In the genomic region with DNA sequence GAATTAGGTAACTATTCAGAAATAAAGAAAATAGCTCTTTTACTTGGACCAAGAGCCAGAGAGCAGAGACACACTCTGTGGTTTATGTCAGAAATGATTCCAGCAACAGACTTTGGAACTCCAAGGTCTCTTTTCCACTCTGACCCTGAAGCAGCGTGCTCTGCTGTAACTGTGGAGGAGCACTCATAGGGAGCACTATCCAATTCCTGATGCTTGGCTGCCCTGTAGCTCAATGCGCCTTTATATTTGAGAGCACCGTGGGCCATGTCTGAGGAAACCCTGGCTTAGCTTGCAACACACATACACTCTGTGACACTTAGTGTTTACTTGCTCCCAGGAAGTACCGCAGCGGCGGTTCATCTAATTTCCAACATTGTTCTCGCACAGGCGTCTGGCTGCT, we compare ENCODE assay signal across 16 mouse cellular contexts.
DNase-seq lines count a peak whose midpoint lies in the region; ATAC-seq and TF ChIP-seq lines count a peak whose summit lies in the region.
"Had no signal": no experiment of that assay in that cellular context is flagged by ENCODE, and none has a peak within 500 bp of the region (broad histone marks: within the 10 kb centered on the region; RNA-seq: fewer than 3 reads in every experiment).

No protein-coding gene starts in this region.

- peak; percentile 39; the same call in 1 of the 2 replicates for ATAC-seq in lung, embryonic 14.5 days (ENCODE audit: insufficient read depth)
- ATAC-seq in hindbrain, embryonic 12.5 days (ENCODE audit: low FRiP score): no peak
- ATAC-seq: forebrain, embryonic 13.5 days had no signal

- no peak for TF ChIP-seq EP300 in heart, adult 2 months (IDR thresholded peaks at IDR 0.05; ENCODE audit: insufficient read depth, low read depth, low read length)

- H3K27me3 ChIP-seq in heart, adult 2 months (ENCODE audit: control insufficient read depth, insufficient read depth, low read length): no peaks in the 10 kb centered on the region
- no peaks in the 10 kb centered on the region for H3K27me3 ChIP-seq in lung, embryonic 14.5 days (ENCODE audit: insufficient read depth, low read length)
- H3K27me3 ChIP-seq in hindbrain, embryonic 12.5 days: no peaks in the 10 kb centered on the region
- H3K27me3 ChIP-seq: forebrain, embryonic 13.5 days; liver, embryonic 15.5 days; neural tube, embryonic 12.5 days; stomach, embryonic 15.5 days had no signal

- H3K79me2 ChIP-seq in heart, adult 2 months (replicated peaks; ENCODE audit: control insufficient read depth, insufficient read depth, low read length): no peaks in the 10 kb centered on the region

- peak overlapping the region; percentile 87 for H3K27ac ChIP-seq in heart, adult 2 months
- H3K27ac ChIP-seq in lung, embryonic 14.5 days (ENCODE audit: low read depth): no peak overlapping the region
- no peak overlapping the region for H3K27ac ChIP-seq in hindbrain, embryonic 12.5 days
- H3K27ac ChIP-seq: embryonic facial prominence, embryonic 10.5 days; forebrain, embryonic 13.5 days; liver, embryonic 15.5 days; neural tube, embryonic 12.5 days; stomach, embryonic 15.5 days had no signal

- no peaks in the 10 kb centered on the region for H3K9me3 ChIP-seq in lung, embryonic 14.5 days (ENCODE audit: low read depth, low read length)
- no peaks in the 10 kb centered on the region for H3K9me3 ChIP-seq in hindbrain, embryonic 12.5 days (replicated peaks)
- H3K9me3 ChIP-seq: embryonic facial prominence, embryonic 10.5 days; forebrain, embryonic 13.5 days; liver, embryonic 15.5 days; neural tube, embryonic 12.5 days; stomach, embryonic 15.5 days had no signal

- TF ChIP-seq CTCF in heart, adult 2 months (IDR thresholded peaks at IDR 0.05): no peak
- no peak for TF ChIP-seq CTCF in lung, embryonic 14.5 days (IDR thresholded peaks at IDR 0.05; ENCODE audit: low read depth)
- TF ChIP-seq CTCF in brain, embryonic 14.5 days (IDR thresholded peaks at IDR 0.05; ENCODE audit: borderline replicate concordance, extremely low read depth, insufficient read depth, insufficient read length): no peak

- H3K4me1 ChIP-seq in heart, adult 2 months (ENCODE audit: control insufficient read depth, insufficient read depth, low read length): peaks cover 16% of the 10 kb centered on the region
- H3K4me1 ChIP-seq in lung, embryonic 14.5 days (ENCODE audit: insufficient read depth): peaks cover 21% of the 10 kb centered on the region; the same call in 1 of the 2 replicates
- peaks cover 26% of the 10 kb centered on the region for H3K4me1 ChIP-seq in hindbrain, embryonic 12.5 days

- peaks cover 5% of the 10 kb centered on the region for H3K36me3 ChIP-seq in heart, adult 2 months (ENCODE audit: control insufficient read depth, insufficient read depth, low read length)
- H3K36me3 ChIP-seq in lung, embryonic 14.5 days (ENCODE audit: insufficient read depth): no peaks in the 10 kb centered on the region
- H3K36me3 ChIP-seq in hindbrain, embryonic 12.5 days: no peaks in the 10 kb centered on the region
- H3K36me3 ChIP-seq: embryonic facial prominence, embryonic 10.5 days; liver, embryonic 15.5 days; neural tube, embryonic 12.5 days; stomach, embryonic 15.5 days had no signal

- H3K4me3 ChIP-seq in heart, adult 2 months: no peak overlapping the region
- no peak overlapping the region for H3K4me3 ChIP-seq in lung, embryonic 14.5 days (ENCODE audit: low read depth, low read length)
- H3K4me3 ChIP-seq in hindbrain, embryonic 12.5 days: no peak overlapping the region
- H3K4me3 ChIP-seq: embryonic facial prominence, embryonic 10.5 days; forebrain, embryonic 13.5 days; liver, embryonic 15.5 days; neural tube, embryonic 12.5 days; stomach, embryonic 15.5 days had no signal

- H3K4me2 ChIP-seq in lung, embryonic 14.5 days: no peak overlapping the region
- H3K4me2 ChIP-seq in hindbrain, embryonic 12.5 days (replicated peaks): no peak overlapping the region
- H3K4me2 ChIP-seq: forebrain, embryonic 13.5 days; liver, embryonic 15.5 days; neural tube, embryonic 12.5 days; stomach, embryonic 15.5 days had no signal

- intact Hi-C loops in heart, adult 2 months (cut with DNase I): no loop called here

- peak in 1 of 2 experiments; percentile 21 for DNase-seq in heart, adult 2 months
- DNase-seq in heart, adult 18-20 months: no peak
- peak; percentile 43 for DNase-seq in lung, embryonic 14.5 days
- no peak for DNase-seq in lung, adult 18-20 months
- peak; percentile 25 for DNase-seq in R1 (ENCODE audit: low read depth, low spot score)
- DNase-seq in brain, embryonic 14.5 days (ENCODE audit: low read depth): peak; percentile 40
- DNase-seq: cerebellum, postnatal 10 days; gastrocnemius, postnatal 36 days; kidney, adult 9 months; left cerebral cortex, postnatal 4 days had no signal

- TF ChIP-seq POLR2A in heart, adult 2 months (IDR thresholded peaks at IDR 0.05; ENCODE audit: insufficient read depth, low read depth, low read length): no peak
- TF ChIP-seq POLR2A in brain, embryonic 14.5 days (IDR thresholded peaks at IDR 0.05; ENCODE audit: borderline replicate concordance, extremely low read depth, insufficient read depth, insufficient read length, poor library complexity, severe bottlenecking): no peak

- H3K9ac ChIP-seq in heart, adult 2 months (ENCODE audit: low read depth, low read length): no peak overlapping the region
- H3K9ac ChIP-seq in lung, embryonic 14.5 days: no peak overlapping the region
- no peak overlapping the region for H3K9ac ChIP-seq in hindbrain, embryonic 12.5 days
- H3K9ac ChIP-seq: forebrain, embryonic 13.5 days; liver, embryonic 15.5 days; neural tube, embryonic 12.5 days; stomach, embryonic 15.5 days had no signal

- 84% methylated on average over 8 of the region's 8 CpGs for WGBS in heart, adult 2 months
- 55% methylated on average over 8 of the region's 8 CpGs for WGBS in lung, embryonic 14.5 days
- WGBS in hindbrain, embryonic 12.5 days: 76% methylated on average over 8 of the region's 8 CpGs

Comparison
In these comparisons a context has a peak if more than half of its experiments do, and no peak if none do; other contexts are left out.
1. DNase-seq: peak in lung, embryonic 14.5 days (single experiment), R1 (single experiment) and brain, embryonic 14.5 days (single experiment); none in heart, adult 18-20 months (0 of 2) and lung, adult 18-20 months (0 of 2).